Mouse (Mus musculus) embryonic facial prominence, embryonic 14.5 days (tissue): ENCODE measurements around the gene Stard8. TPM values are rescaled to one million over a fixed set of nuclear protein-coding genes. Genes with fewer than 3 reads are reported as not detected.
A peak's percentile ranks its signal among the peaks of the same experiment; 100 is the strongest.

Source experiments
- ATAC-seq: fragments of 200-750 bp; cut with Nextera tagmentation; 2 replicates; pipeline ENCODE4 v1.8.0; 2017; ENCODE audit warnings: low read depth, moderate number of reproducible peaks, moderate TSS enrichment
- DNase-seq: peaks from one replicate; pipeline ENCODE4 v3.0.0-alpha.2; 2015; ENCODE audit warnings: low spot score
- H3K27ac ChIP-seq: fragments of 300-500 bp; sonication (generic); replicated peaks from 2 replicates; pipeline ENCODE4 v1.5.1; 2014; ENCODE audit warnings: low read depth, mild to moderate bottlenecking, low read length, moderate library complexity
- H3K27me3 ChIP-seq: fragments of 300-500 bp; sonication (generic); replicated peaks from 2 replicates; pipeline ENCODE4 v1.6.1; 2014; ENCODE audit warnings: low read length; ENCODE audit not compliant: control insufficient read depth, insufficient read depth
- H3K36me3 ChIP-seq: fragments of 300-500 bp; sonication (generic); 2 replicates; pipeline ENCODE4 v1.6.1; 2014; ENCODE audit warnings: low read length, mixed read lengths; ENCODE audit not compliant: control insufficient read depth, insufficient read depth
- H3K4me1 ChIP-seq: fragments of 300-500 bp; sonication (generic); 2 replicates; pipeline ENCODE4 v1.6.1; 2014; ENCODE audit warnings: antibody characterized with exemption, low read length; ENCODE audit not compliant: control insufficient read depth, insufficient read depth
- H3K4me2 ChIP-seq: fragments of 300-500 bp; sonication (generic); 2 replicates; pipeline ENCODE4 v1.6.1; 2014; ENCODE audit warnings: low read depth, mild to moderate bottlenecking, low read length, moderate library complexity, mixed read lengths
- H3K4me3 ChIP-seq: fragments of 300-500 bp; sonication (generic); 2 replicates; pipeline ENCODE4 v1.5.1; 2014; ENCODE audit warnings: low read depth, mild to moderate bottlenecking, low read length
- H3K9ac ChIP-seq: fragments of 300-500 bp; sonication (generic); 2 replicates; pipeline ENCODE4 v1.6.1; 2014; ENCODE audit warnings: low read depth, mild to moderate bottlenecking, low read length, moderate library complexity, mixed read lengths
- H3K9me3 ChIP-seq: fragments of 300-500 bp; sonication (generic); 2 replicates; pipeline ENCODE4 v1.6.1; 2016; ENCODE audit warnings: low read length; ENCODE audit not compliant: control insufficient read depth
- WGBS: fragments of 180-500 bp; shearing (Covaris S2); extraction: QIAGEN DNeasy Blood & Tissue Kit; methylation state at CpG from one replicate; pipeline ENCODE4 v1.1.7; 2014; 5-methylcytosine and 5-hydroxymethylcytosine counted together
- polyA plus RNA-seq: library from polyadenylated mRNA; unstranded; fragments of >200 nt; fragmentation: Nextera tagmentation; extraction: Ambion mirVana; gene quantifications from 2 replicates; pipeline ENCODE4 v1.2.1, GENCODE M21; 2014

The Stard8 gene
- polyA plus RNA-seq, 1 experiment from 2014 or later, result 10.6 TPM

DNA sequence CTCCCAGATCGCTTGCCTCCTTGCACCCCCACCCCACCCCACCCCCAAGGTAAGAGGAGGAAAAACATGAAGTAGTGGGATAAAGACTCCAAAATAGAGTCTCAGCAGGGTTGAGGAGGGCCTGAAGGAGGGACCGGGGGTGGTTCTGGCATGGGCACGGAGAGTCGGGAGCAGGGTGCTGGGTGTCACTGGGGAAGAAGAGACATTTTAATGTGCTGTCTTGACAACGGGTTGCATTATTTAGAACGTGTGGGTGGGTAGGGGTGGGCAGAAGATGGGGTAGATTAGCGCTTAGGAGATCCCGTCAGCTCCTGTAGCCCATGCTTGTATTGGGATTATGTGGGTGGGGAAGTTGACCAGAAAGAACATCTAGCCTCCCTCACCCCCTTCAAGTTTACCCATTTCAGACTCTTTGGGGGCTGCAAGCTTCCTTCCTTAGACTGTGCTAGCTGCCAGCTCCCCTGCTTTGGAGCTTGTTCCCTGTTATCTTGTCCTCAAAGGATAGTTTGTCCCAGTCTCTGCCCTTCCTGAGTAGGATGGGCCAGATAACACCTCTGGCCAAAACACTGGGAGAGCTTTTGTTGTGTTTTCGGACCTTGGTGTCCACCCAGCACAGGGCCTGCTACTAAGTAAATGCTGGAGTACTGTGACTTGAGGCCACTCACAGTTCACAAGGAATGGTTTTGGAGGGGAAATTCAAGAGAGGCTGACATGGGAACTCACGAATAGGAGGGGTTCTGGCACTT is 47.9 kb downstream of the Stard8 start:
- DNase-seq (no peak), ATAC-seq (no peak)
- Histone ChIP-seq H3K4me3 (no peak overlapping the region), H3K4me1 (no peaks in the 10 kb centered on the region), H3K9me3 (no peaks in the 10 kb centered on the region), H3K27me3 (peaks cover 6% of the 10 kb centered on the region; the same call in 1 of the 2 replicates), H3K9ac (no peak overlapping the region), H3K36me3 (no peaks in the 10 kb centered on the region), H3K4me2 (no peak overlapping the region), H3K27ac (no peak overlapping the region)
- WGBS, result 74% methylated on average over 10 of the region's 10 CpGs

GRCm38 (mm10) chrX:99052255-99052654 is 49.2 kb downstream of the Stard8 start:
- Histone ChIP-seq H3K4me1 (no peaks in the 10 kb centered on the region), H3K27me3 (peaks cover 6% of the 10 kb centered on the region; the same call in 1 of the 2 replicates), H3K9me3 (0 out of 2 replicates have a peak, but pooled peaks cover 3% of the 10 kb centered on the region), H3K36me3 (no peaks in the 10 kb centered on the region), H3K9ac (no peak overlapping the region), H3K4me2 (no peak overlapping the region), H3K27ac (no peak overlapping the region), H3K4me3 (no peak overlapping the region)
- WGBS, result 62% methylated on average over 7 of the region's 7 CpGs
- ATAC-seq, result no peak
- DNase-seq, result no peak

DNA sequence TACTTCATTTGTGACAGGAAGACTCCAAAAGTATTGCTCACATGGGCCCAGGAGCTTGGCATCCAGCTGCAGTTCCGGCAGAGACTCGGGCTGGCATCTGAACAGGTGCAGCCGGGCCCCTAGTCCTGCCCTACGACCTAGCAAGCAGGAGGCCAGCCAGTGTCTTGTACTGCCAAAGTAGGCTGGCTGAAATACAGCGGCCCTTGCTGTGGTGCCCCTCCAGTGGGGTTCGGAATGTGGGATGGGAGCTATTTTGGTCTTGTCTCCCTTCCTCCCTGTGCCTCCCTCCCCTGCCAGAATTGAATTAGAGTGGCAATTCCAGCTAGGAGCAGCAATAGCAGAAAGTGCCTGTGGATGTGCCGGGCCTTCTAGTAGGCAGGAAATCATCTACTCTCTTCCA is 51.5 kb downstream of the Stard8 start:
- WGBS, result 69% methylated on average over 7 of the region's 7 CpGs
- ATAC-seq (no peak), DNase-seq (no peak)
- Histone ChIP-seq H3K36me3 (no peaks in the 10 kb centered on the region), H3K9ac (no peak overlapping the region), H3K27me3 (0 out of 2 replicates have a peak, but pooled peaks cover 2% of the 10 kb centered on the region), H3K4me3 (no peak overlapping the region), H3K9me3 (0 out of 2 replicates have a peak, but pooled peaks cover 3% of the 10 kb centered on the region), H3K4me1 (no peaks in the 10 kb centered on the region), H3K4me2 (no peak overlapping the region), H3K27ac (no peak overlapping the region)

GRCm38 (mm10) chrX:99057772-99058440 is 54.9 kb downstream of the Stard8 start:
- Histone ChIP-seq H3K4me1 (no peaks in the 10 kb centered on the region), H3K36me3 (no peaks in the 10 kb centered on the region), H3K27ac (no peak overlapping the region), H3K9me3 (0 out of 2 replicates have a peak, but pooled peaks cover 3% of the 10 kb centered on the region), H3K27me3 (no peaks in the 10 kb centered on the region), H3K4me3 (no peak overlapping the region), H3K9ac (no peak overlapping the region), H3K4me2 (no peak overlapping the region)
- WGBS, result 33% methylated on average over 6 of the region's 6 CpGs
- ATAC-seq (no peak), DNase-seq (no peak)

GRCm38 (mm10) chrX:99059119-99059518 is 56.1 kb downstream of the Stard8 start:
- Histone ChIP-seq H3K36me3 (no peaks in the 10 kb centered on the region), H3K4me1 (no peaks in the 10 kb centered on the region), H3K27ac (no peak overlapping the region), H3K4me3 (no peak overlapping the region), H3K27me3 (0 out of 2 replicates have a peak, but pooled peaks cover under 1% of the 10 kb centered on the region), H3K9ac (no peak overlapping the region), H3K9me3 (0 out of 2 replicates have a peak, but pooled peaks cover 3% of the 10 kb centered on the region), H3K4me2 (no peak overlapping the region)
- peak; percentile 17 for DNase-seq
- ATAC-seq, result no peak
- 46% methylated on average over 4 of the region's 4 CpGs for WGBS

DNA sequence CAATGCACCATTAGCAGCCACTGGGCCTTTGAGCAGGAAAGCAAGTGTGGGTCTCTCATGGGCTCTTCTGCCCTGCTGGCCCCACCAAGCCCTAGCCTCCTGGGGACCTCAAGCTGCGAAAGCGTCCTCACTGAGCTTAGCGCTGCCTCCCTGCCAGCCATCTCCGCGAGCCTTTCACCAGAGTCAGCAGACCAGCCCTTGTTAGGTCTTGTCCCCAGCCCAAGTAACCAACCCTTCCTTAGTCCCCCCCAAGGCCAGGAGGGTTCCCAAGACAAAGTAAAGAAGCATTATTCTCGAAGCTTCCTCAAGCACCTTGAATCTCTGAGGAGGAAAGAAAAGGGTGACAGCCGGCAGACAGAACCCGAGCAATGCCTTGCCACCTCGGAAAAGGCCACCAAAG is 62.5 kb downstream of the Stard8 start:
- Histone ChIP-seq H3K27me3 (0 out of 2 replicates have a peak, but pooled peaks cover 6% of the 10 kb centered on the region), H3K4me2 (no peak overlapping the region), H3K9me3 (no peaks in the 10 kb centered on the region), H3K27ac (no peak overlapping the region), H3K9ac (no peak overlapping the region), H3K36me3 (no peaks in the 10 kb centered on the region), H3K4me1 (no peaks in the 10 kb centered on the region), H3K4me3 (no peak overlapping the region)
- ATAC-seq (no peak), DNase-seq (no peak)
- WGBS, result 86% methylated on average over 8 of the region's 9 CpGs

DNA sequence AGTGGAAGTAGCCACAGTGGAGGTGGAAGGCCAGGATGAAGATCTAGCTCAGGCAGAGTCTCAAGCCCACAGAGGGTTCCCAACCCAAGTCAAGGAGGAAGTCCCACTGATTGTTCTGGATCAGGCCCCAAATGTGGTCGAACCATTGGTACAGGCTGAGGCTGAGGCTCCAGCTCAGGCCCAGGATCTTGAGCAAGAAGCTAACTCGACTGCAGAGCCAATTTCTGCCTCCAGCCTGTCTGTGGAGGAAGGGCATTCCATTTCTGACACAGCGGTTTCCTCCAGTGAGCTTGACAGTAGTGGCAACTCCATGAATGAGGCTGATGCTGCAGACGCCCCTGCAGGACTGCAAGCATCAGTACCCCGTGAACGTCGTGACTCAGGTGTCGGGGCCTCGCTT is 63.5 kb downstream of the Stard8 start:
- 76% methylated on average over 7 of the region's 9 CpGs for WGBS

GRCm38 (mm10) chrX:99067232-99067631 is 64.2 kb downstream of the Stard8 start:
- Histone ChIP-seq H3K36me3 (no peaks in the 10 kb centered on the region), H3K4me3 (no peak overlapping the region), H3K4me2 (no peak overlapping the region), H3K4me1 (no peaks in the 10 kb centered on the region), H3K9me3 (no peaks in the 10 kb centered on the region), H3K27me3 (0 out of 2 replicates have a peak, but pooled peaks cover 6% of the 10 kb centered on the region), H3K27ac (no peak overlapping the region), H3K9ac (no peak overlapping the region)
- no peak for DNase-seq
- ATAC-seq, result no peak
- WGBS, result 76% methylated on average over 7 of the region's 7 CpGs

More for the DNA sequence above, 63.5 kb downstream of the Stard8 start:
- H3K27ac ChIP-seq, result no peak overlapping the region
- no peak overlapping the region for H3K4me2 ChIP-seq
- H3K9me3 ChIP-seq, result no peaks in the 10 kb centered on the region
- H3K4me3 ChIP-seq, result no peak overlapping the region
- H3K36me3 ChIP-seq, result no peaks in the 10 kb centered on the region
- DNase-seq (no peak), ATAC-seq (no peak)
- H3K4me1 ChIP-seq, result no peaks in the 10 kb centered on the region
- H3K9ac ChIP-seq, result no peak overlapping the region
- 0 out of 2 replicates have a peak, but pooled peaks cover 6% of the 10 kb centered on the region for H3K27me3 ChIP-seq
